Mouse (Mus musculus) monocyte, adult 59 days (primary cell): Measurements from ENCODE around the gene Lpar6. TPM values are rescaled to one million over a fixed set of nuclear protein-coding genes. Genes with fewer than 3 reads are reported as not detected.

ENCODE experiments used
- total RNA-seq, 2 experiments: library from RNA; stranded (reverse); gene quantifications; one replicate each; pipeline ENCODE4 v1.2.4; 2023

The Lpar6 gene
- total RNA-seq = 10 to 100 TPM; 39.8 to 44.4 TPM

GRCm38 (mm10) chr14:73237848-73238321, at the start of gene Lpar6:
Gene Lpar6, plus strand, starts transcription at chr14:73237895.

Other genes starting within 250 kb of the Lpar6 start
- gene Cysltr2, start 188.8 kb upstream of the Lpar6 start, total RNA-seq = 1 to 10 TPM; 1.6 to 2.4 TPM
- 10 to 100 TPM; 39.4 to 50.3 TPM for gene Rcbtb2, start 114.9 kb upstream of the Lpar6 start, total RNA-seq
- gene Rb1, start 87.9 kb downstream of the Lpar6 start, total RNA-seq = 100 to 1,000 TPM; 103 TPM
- gene Itm2b, start 147.4 kb downstream of the Lpar6 start, total RNA-seq = 1,000 to 10,000 TPM; 1,356 to 1,434 TPM